Mouse (Mus musculus) G1E (cell line): ENCODE data around the gene Vmn1r86. TPM values are rescaled to one million over a fixed set of nuclear protein-coding genes. Genes with fewer than 3 reads are reported as not detected.
"Not testable (repeated sequence)": the region's sequence is repeated elsewhere in the genome, so short reads cannot be mapped to it uniquely, and the experiment has no call there.

ENCODE experiments used
- ATAC-seq: 2 replicates; pipeline ENCODE4 v1.8.0; 2016; ENCODE audit warnings: mild to moderate bottlenecking; ENCODE audit not compliant: insufficient number of reproducible peaks, poor library complexity, low FRiP score, severe bottlenecking; ENCODE audit errors: extremely low read depth
- DNase-seq: peaks from one replicate; pipeline ENCODE4 v3.0.0; 2012; ENCODE audit warnings: low spot score
- H3K27me3 ChIP-seq: 2 replicates; pipeline ENCODE4 v1.6.1; 2012; ENCODE audit warnings: mild to moderate bottlenecking, low read length, inconsistent platforms; ENCODE audit not compliant: insufficient read depth
- H3K36me3 ChIP-seq: replicated peaks from 2 replicates; pipeline ENCODE3; 2012; ENCODE audit warnings: mild to moderate bottlenecking, inconsistent platforms
- H3K4me1 ChIP-seq: 2 replicates; pipeline ENCODE4 v1.6.1; 2012; ENCODE audit warnings: low read depth, low read length, inconsistent platforms, mixed read lengths; ENCODE audit not compliant: insufficient read depth
- H3K4me3 ChIP-seq: 2 replicates; pipeline ENCODE4 v1.5.1; 2012; ENCODE audit warnings: low read depth, mild to moderate bottlenecking, inconsistent platforms, low read length, moderate library complexity, mixed read lengths
- H3K9me3 ChIP-seq: replicated peaks from 2 replicates; pipeline ENCODE4 v1.6.1; 2012; ENCODE audit warnings: inconsistent platforms
- CTCF ChIP-seq: IDR thresholded peaks from 2 replicates; pipeline ENCODE4 v1.5.1; 2012; ENCODE audit warnings: low read depth, low read length, inconsistent platforms, mixed read lengths
- GATA1 ChIP-seq: IDR thresholded peaks from 2 replicates; pipeline ENCODE4 v1.6.1; 2012; ENCODE audit warnings: borderline replicate concordance, low read length, inconsistent platforms, mixed read lengths
- GATA2 ChIP-seq: IDR thresholded peaks from 2 replicates; pipeline ENCODE4 v1.6.1; 2012; ENCODE audit warnings: low read depth, low read length, inconsistent platforms, borderline replicate concordance
- POLR2AphosphoS5 ChIP-seq: IDR thresholded peaks from 2 replicates; pipeline ENCODE4 v1.6.1; 2012; ENCODE audit warnings: low read depth, low read length, inconsistent platforms; ENCODE audit not compliant: insufficient replicate concordance
- TAL1 ChIP-seq: conservative IDR thresholded peaks from 2 replicates; pipeline ENCODE4 v1.6.1; 2012; ENCODE audit warnings: low read depth, low read length, inconsistent platforms, mixed read lengths
- polyA plus RNA-seq: library from polyadenylated mRNA; stranded (reverse); fragments of >175 nt; gene quantifications from 2 replicates; pipeline ENCODE4 v1.2.3, GENCODE M21; 2012
- total RNA-seq, 2 experiments: library from RNA; stranded (forward) in 1 of 2; stranded (reverse) in 1 of 2; fragments of 200-1000 nt in 1 of 2; fragments of >200 nt in 1 of 2; fragmentation: Nextera tagmentation in 1 of 2; gene quantifications; 2 replicates each; pipeline ENCODE4 v1.2.3; 2014 to 2017

Gene Vmn1r86
- not detected in 2 replicates for total RNA-seq (2014; fragmentation: Nextera tagmentation)
- total RNA-seq (2017), result 0.06 and 0.11 TPM in 2 replicates
- polyA plus RNA-seq, result not detected in 2 replicates

DNA sequence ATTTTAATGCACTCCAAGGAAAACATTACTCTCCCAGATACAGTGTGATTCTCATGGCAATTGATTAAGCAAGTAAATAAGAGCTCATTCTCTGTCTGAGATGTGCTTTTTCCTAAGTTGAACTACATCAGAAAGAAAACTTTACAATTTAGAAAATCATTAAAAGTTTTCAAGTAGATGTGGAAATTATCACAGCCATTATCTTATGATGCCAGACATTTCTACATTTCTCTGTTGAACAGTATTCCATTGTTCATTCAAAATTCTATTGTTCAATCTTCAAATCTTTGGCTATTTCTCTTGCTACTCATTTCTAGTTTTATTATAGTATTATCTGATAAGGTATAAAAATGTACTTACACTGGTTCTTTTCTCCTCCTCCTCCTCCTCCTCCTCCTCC, at the start of gene Vmn1r86:
Vmn1r86 (minus strand) TSS at position 101 of the 400 bp plus-strand sequence.
- Histone ChIP-seq H3K36me3 (no peaks in the 10 kb centered on the region), H3K4me1 (no peaks in the 10 kb centered on the region), H3K9me3 (no peaks in the 10 kb centered on the region), H3K27me3 (no peaks in the 10 kb centered on the region), H3K4me3 (no peak within 1 kb of the TSS)
- DNase-seq (no peak), ATAC-seq (no peak)
- TF ChIP-seq TAL1 (no peak), CTCF (no peak)

GRCm38 (mm10) chr7:13159268-13159667, 39.6 kb upstream of the Vmn1r86 start, which contains the start of gene Vmn1r88:
TSS of gene Vmn1r88 (plus strand) at chr7:13159568.
- H3K9me3 ChIP-seq, result no peaks in the 10 kb centered on the region
- no peak for ATAC-seq
- TF ChIP-seq TAL1, result no peak
- no peak for TF ChIP-seq CTCF
- TF ChIP-seq POLR2AphosphoS5, result no peak
- TF ChIP-seq GATA1, result no peak

GRCm38 (mm10) chr7:13140057-13140456, 20.3 kb upstream of the Vmn1r86 start, which contains the start of gene Vmn1r87:
TSS of gene Vmn1r87 (minus strand) at chr7:13140157.
- Histone ChIP-seq H3K36me3 (no peaks in the 10 kb centered on the region), H3K4me3 (no peak within 1 kb of the TSS), H3K4me1 (no peaks in the 10 kb centered on the region), H3K9me3 (no peaks in the 10 kb centered on the region), H3K27me3 (no peaks in the 10 kb centered on the region)
- ATAC-seq (no peak), DNase-seq (no peak)
- TF ChIP-seq CTCF (no peak), GATA1 (no peak), POLR2AphosphoS5 (no peak), TAL1 (no peak), GATA2 (no peak)

More at GRCm38 (mm10) chr7:13159268-13159667, 39.6 kb upstream of the Vmn1r86 start, which contains the start of gene Vmn1r88:
- DNase-seq, result no peak
- Histone ChIP-seq H3K4me1 (no peaks in the 10 kb centered on the region), H3K27me3 (no peaks in the 10 kb centered on the region), H3K4me3 (no peak within 1 kb of the TSS), H3K36me3 (no peaks in the 10 kb centered on the region)

- Histone ChIP-seq H3K27me3 (no peaks in the 10 kb centered on the region), H3K4me1 (no peaks in the 10 kb centered on the region), H3K36me3 (no peaks in the 10 kb centered on the region), H3K4me3 (no peak overlapping the region), H3K9me3 (no peaks in the 10 kb centered on the region)
- DNase-seq, result no peak
- ATAC-seq, result no peak
- TF ChIP-seq GATA1, result no peak
- no peak for TF ChIP-seq GATA2
- TF ChIP-seq POLR2AphosphoS5, result no peak
- TF ChIP-seq TAL1, result no peak
- no peak for TF ChIP-seq CTCF
These were observed 17.6 kb upstream of the Vmn1r86 start for GRCm38 (mm10) chr7:13137340-13137739.

- Histone ChIP-seq H3K27me3 (no peaks in the 10 kb centered on the region), H3K4me1 (no peaks in the 10 kb centered on the region), H3K9me3 (no peaks in the 10 kb centered on the region), H3K4me3 (no peak overlapping the region), H3K36me3 (no peaks in the 10 kb centered on the region)
- no peak for TF ChIP-seq CTCF
- no peak for TF ChIP-seq TAL1
- no peak for TF ChIP-seq GATA1
- TF ChIP-seq GATA2, result no peak
- no peak for TF ChIP-seq POLR2AphosphoS5
- no peak for DNase-seq
- no peak for ATAC-seq
These were observed 12.1 kb upstream of the Vmn1r86 start for GRCm38 (mm10) chr7:13131856-13132255.

GRCm38 (mm10) chr7:13123554-13124153, 3.9 kb upstream of the Vmn1r86 start:
- DNase-seq, result not testable (repeated sequence)
- H3K4me3 ChIP-seq, result peak overlapping the region; percentile 67

GRCm38 (mm10) chr7:13095073-13095472, 24.6 kb downstream of the Vmn1r86 start, which contains the start of gene Vmn1r85:
TSS of gene Vmn1r85 (minus strand) at chr7:13095173.
- DNase-seq (no peak), ATAC-seq (no peak)
- H3K4me1 ChIP-seq, result no peaks in the 10 kb centered on the region
- no peaks in the 10 kb centered on the region for H3K9me3 ChIP-seq
- H3K36me3 ChIP-seq, result no peaks in the 10 kb centered on the region
- H3K27me3 ChIP-seq, result no peaks in the 10 kb centered on the region; the same call in 1 of the 2 replicates
- no peak within 1 kb of the TSS for H3K4me3 ChIP-seq
- TF ChIP-seq POLR2AphosphoS5 (no peak), TAL1 (no peak), GATA1 (no peak), CTCF (no peak), GATA2 (no peak)

More at GRCm38 (mm10) chr7:13123554-13124153, 3.9 kb upstream of the Vmn1r86 start:
- not testable (repeated sequence) for H3K36me3 ChIP-seq, H3K4me1 ChIP-seq, H3K9me3 ChIP-seq, H3K27me3 ChIP-seq
- peak; percentile 98 for ATAC-seq
